Mouse (Mus musculus) heart, adult 9 months (tissue): Measurements from ENCODE around the gene Apaf1.
A peak's percentile ranks its signal among the peaks of the same experiment; 100 is the strongest.

Source experiments
- DNase-seq, 2 experiments: peaks; one replicate each; pipeline ENCODE4 v3.0.0; 2022; ENCODE audit warnings: low spot score in 2 of 2

Apaf1 gene

DNA sequence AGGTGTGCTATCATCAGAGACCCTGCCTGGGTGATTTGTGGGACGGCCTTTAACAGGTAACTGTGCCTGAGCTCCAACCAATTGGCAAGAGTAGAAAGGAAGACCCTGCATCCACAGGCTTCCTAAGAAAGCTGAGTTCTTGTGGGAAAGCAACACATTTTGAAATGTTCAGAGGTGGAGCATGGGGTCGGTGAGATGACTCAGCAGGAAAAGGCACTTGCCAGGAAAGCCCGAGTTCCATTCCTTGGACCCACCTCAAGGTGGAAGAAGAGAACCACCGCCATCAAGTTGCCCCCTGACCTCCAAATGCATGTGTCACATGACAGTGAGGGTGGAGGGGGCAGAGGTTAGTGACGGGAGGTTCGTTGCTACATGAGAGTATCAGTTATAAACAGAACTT is 108.1 kb downstream of the Apaf1 start:
- no peak for DNase-seq

DNA sequence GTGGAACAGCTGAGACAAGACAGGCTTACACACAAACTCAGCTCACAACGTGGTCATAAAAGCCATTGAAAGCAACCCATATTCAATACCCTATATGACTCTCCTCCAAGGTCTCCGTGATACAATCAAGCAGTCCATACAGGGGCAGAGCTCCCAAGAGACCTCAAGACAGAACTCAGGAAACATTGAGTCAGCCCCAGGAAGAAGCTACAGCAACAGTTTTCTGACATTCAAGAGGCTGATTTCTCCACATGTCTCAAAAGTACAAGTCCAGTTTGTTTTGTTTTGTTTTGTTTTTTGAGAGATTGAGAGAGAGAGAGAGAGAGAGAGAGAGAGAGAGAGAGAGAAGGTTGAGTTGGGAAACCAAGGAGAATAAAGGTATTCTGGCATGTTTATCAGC is 108.5 kb downstream of the Apaf1 start:
- no peak for DNase-seq

DNA sequence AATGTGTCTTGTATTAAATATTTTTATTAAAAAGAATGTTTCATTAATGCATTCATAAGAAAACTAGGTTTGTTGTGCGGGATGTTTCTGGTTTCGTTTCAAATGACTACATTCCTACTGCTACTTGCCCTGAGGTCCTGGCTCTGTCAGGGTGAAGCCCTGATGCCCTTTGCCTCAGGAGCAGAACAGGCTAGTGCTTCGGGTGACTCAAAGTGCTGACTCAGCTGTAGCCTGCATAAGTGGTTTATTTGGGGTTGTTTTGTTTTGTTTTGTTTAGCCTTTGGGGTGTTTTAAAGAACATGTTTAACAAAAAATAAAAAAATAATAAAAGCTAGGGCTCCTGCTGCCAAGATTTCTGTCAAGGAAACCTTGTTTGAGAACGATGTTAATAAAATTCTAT is 112.0 kb downstream of the Apaf1 start:
- DNase-seq: no peak

DNA sequence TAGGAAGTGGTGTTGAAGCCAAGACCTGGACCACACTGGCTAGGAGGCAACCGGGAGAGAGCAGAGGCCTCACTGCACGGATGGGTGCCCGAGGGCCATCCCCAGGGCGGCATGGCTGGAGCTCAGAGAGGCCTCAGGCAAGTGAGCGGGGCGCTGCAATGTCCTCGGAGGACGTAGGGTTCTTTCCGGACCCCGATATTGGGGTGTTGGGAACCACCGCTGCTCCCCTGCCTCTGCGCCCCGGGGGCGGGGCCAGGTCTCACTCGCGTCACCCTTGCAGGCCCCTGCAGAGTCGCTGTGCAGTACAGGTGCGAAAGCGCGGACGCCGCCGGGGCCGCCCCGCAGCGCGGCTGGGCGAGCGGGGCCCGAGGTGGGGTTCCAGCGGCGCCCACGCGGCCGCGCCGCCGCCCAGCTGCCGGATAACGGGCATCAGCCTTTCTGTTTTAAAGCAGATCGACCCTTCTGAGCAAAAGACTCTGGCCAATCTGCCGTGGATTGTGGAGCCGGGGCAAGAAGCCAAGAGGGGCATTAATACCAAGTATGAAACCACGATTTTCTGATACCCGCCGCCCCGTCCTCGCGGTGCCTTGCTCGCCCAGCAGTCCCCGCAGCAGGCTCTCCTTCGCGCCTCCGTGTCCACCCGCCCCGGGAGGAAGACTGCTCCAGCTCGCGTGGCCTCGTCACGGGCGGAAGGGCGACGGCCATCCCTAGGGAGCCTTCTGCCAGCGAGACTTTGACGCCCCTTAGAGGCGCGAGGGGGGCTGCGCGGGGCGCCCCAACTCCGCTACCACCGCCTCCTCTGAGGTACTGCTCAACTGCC is 113.0 kb downstream of the Apaf1 start:
- peak; percentile 44 to 52 for DNase-seq

DNA sequence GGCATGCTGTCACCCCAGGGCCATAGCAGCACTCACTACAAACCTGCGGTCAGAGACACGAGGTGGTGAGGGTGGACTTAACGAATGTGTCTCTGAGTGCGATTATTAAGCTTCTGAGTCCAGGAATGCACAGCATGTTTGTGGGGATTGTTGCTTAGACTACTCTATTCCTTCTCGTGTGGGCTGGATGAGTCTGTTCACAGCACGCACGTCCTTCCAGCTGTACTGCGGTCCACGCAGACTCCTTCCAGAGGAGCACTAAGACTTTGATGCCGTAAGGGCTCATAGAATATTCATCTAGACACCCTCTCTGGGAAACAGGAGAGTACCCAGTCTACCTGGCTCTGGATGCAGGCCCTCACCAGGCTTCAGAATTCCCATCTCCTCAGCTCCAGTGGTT is 114.3 kb downstream of the Apaf1 start:
- DNase-seq: no peak

DNA sequence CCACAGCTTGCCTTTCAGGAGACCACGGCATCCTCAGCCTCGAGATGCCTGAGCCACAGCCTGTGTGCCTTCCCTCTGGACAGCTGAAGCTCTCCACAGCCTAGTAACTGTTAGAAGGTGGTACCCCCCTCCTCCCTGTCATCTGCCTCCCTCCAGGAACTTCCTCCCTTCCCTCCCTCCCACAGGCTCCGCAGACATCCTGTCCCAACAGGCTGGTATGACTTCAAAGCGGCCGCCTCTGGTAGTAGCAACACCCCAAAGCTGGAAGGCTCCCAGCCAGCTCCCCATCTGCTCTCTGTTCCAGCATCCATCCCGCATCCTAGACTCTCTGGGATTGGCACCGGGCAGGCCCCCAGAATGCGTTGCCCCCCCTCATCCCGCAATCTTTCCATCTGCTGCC is 115.7 kb downstream of the Apaf1 start:
- DNase-seq: no peak

DNA sequence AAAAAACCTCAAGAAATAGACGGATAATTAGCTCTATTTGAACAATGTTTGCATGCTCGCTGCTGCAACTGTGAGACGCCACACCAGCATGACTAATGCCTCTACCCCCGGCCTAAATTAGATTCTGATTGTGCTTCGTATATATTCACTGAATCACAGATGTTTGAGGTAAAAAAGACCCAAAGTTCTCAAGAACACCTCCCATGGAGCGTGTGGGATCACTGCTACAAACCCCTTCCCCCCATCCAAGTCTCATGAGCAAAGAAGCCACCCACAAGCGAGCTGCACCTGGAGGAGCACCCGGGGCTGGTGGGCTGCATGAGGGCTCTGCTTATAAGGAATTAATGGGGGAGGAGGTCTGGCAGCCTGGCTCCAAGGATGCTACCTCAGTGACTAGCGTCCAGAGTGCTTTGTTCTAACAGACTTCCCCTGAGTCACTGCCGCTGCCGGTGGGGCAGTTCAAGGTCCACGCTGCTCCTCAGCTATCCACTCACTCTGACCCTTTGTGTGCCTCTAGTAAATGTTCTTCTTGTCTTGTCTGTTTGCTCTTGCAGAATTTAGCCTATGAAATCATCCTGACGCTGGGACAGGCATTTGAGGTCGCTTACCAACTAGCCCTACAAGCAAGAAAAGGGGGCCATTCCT is 116.8 kb downstream of the Apaf1 start:
- no peak for DNase-seq

DNA sequence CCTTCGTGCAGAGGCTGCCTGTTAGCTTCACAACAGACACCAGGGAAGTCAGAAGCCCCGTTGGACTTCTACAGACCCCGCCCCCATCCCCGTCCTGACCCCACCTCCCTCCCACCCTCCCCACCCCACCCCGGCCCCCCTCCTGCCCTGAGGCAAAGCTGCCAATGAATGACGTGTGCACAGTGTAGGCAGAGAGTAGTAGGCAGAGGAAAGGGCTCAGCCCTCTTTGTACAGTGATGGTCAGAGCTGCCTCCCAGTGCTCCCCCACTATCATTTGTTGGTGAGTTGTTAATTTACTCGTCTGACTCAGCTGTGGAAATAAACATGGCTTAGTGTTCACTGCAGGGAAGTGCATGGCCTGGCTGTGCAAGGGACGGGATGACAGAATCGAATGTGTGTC is 118.1 kb downstream of the Apaf1 start:
- DNase-seq: no peak

DNA sequence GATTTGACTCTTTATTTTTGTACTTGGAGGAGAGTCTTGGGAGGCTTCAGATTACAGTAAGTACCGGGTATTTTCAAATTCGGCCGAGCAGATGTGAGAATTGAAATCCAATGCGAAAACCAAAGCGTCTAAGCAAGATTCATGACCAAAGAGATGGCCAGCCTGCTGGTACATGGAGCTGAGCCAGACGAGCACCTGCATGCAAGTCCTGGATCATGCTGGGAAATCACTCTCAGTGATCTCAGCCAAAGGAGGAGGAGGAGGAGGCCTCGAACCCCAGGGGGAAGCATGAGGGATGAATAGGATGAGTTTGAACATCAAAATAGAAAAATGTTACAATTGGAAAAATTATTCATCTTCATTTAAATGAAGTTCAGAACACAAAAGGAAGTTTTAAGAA is 122.2 kb downstream of the Apaf1 start:
- no peak for DNase-seq

DNA sequence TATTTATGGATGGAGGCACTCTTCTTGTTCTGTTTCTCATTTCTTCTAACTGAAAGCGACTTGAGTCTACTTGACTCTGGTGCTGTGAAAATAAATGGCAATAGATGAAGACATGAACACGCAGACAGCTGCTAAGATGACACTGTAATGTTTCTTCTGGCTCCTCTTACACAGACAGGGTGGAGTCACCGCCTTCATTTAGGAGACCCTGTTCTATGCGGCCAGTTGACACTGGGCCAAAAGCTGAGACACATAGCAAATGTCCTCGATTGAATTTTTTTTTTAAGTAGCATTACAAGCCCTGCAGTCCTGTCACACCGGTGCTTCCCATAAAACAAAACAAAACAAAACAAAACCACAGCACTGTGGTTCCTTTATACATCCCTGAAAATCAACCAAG is 128.7 kb downstream of the Apaf1 start:
- DNase-seq: peak; percentile 34 to 35

DNA sequence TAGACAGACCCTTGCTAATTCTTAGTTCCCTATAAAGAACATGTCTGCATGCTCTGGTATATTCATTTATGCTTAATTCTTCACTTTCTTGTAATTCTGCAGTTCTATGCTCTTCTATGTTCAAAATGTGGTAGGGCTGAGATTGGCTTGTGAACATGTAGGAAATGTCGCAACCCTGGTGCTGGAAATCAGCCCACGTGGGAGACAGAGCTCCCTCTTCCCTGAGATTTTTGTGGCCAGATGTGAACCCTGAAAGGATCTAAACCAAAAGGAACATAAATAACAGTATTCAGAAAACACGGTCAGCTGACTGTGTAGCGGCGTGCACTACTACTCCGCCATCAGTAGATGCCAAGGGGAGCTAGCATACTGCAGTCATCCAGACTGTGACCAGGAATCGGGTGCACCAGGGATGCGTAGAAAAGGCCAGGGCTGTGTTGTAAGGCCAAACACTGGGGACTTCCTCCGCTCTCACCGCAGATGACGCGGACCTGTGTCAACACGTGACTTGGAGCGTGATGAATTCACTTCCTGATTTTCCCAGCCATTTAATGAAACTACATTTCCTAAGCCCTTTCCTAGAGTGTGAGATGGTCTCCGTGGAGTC is 129.4 kb downstream of the Apaf1 start:
- DNase-seq: peak; percentile 47 to 66

DNA sequence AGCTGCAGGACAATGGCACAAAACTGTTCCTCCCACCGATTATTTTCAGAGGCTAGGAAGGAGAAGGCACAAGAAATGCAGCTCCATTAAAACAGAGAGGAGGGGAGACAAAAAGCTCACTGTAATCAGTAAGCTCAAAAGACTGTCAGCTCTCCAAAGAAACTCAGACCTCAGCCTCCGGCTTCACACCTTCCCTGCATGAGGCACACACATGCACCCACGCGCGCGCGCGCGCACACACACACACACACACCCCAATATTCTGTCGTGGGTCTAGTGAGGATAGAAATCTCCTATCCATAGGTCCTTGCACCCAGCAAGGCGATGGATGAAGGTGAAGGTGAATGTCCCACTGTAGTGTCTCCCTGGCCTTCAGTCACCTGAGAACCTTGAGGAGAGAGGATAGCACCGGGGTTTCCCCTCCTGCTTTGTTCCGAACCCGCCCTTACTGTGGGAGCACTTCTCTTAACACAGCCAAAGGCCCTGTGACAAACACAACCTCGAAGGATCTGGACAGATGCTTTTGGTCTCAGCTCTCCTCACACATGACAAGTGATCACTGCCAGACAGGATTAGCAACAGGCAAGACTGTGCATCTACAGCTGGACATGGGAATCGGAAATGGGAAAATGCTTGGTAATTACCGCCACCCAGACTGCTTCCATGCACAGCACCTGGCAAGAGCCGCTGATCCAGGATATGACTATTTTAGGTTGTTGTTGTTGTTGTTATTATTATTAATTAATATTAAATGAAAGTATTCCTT is 134.8 kb downstream of the Apaf1 start:
- DNase-seq: no peak

DNA sequence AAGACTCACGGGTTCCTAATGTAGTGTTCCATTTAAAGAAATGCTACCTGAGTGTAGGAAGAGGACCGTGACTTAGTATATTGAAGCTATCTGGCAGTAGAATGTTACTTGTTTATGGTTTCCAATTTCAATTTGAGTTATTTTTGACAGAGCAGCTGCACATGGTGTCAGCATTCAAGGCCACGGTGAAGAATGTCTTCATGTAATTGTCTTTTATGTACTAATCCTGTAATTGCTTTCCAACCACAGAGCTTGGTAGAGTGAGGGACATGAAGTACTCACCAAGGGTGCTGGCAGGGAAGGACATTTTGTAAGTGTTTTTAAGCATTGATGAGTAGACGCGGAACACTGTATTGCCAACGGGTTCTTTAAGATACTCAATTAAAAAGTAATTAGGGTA is 135.5 kb downstream of the Apaf1 start:
- no peak for DNase-seq

DNA sequence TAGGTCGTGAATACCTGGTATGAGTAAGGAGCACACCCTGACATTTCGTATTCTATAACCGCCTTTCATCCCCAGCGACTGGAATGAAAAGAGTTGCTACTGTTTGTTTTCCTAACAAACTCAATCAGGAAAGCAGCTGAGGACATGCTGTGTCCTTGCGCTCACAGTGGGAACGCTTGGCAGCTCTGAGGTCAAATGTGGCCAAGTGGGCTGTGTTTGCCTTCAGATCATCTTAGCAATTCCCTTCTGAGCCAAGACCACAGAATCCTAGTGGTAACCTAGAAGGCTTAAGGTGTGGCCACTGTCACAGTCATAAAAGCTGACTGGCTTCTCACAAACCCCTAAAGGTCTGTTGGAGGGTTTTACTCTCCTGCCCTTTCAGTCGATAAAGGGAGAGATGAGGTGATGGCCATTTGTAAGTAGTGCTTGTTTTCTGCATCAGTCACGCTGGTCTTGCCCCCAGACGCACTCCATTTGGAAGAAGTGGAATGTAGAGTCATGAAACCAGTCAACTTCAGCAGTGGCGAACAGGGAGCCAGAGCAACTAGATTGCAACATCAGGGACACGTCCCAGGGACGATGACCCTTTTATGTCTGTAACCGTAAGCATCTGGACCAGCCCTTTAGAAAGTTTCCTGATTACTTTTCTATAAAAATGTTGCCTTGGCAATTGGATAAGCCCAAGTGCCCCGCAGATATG is 140.4 kb downstream of the Apaf1 start:
- DNase-seq: peak; percentile 60 to 75

DNA sequence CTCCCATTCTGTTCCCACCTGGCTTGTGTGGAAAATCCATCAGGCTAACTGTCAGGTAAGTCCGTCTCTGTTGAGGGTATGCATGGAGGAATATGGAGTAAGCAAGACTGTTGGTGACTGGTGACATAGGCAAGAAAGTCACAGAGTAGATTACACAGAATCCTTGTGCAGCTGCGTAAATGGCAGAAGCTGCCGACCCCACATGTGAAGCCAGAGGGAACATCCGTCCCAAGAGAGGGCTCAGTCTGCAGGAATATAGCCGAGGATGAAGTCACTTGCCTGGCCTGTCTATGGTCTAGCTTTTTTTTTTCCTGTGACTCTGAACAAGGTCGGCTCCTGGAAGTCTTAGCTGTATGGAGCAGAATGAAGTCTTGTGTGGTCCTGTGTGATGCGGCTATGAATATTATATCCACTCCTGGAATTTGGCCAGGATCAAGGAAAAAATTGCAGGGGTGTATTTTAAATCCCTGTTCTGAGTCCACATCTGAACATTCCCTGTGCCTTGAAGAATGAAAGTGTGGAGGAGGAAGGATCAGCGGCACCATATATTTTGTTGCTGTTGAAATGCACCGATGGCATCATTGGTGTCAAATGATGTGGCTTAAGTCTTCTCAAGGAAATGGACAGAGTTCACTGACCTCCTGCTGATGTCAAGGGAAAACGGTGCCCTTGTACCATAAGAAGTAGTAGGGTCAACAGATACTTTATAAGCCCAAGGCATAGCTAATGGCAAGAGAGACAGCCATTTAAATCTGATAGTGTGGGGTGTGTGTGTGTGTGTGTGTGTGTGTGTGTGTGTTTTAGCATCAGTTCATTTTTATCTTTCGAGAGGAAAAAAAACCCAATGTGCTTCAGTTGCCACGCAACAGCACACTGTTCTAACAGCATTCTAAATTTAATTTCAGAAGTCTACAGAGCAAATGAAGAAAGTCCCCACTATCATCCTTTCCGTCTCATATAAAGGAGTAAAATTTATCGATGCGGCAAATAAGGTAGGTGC is 141.7 kb downstream of the Apaf1 start:
- peak; percentile 68 to 72 for DNase-seq
